Mouse (Mus musculus): Measurements from ENCODE around the gene Atp8b4.

The Atp8b4 gene

GRCm38 (mm10) chr2:126432481-126433066 is 67.9 kb downstream of the Atp8b4 start:
- DNase-seq = peak in 1 of 2 experiments; percentile 22

- peak; percentile 44 to 74 for DNase-seq
Measured at GRCm38 (mm10) chr2:126429282-126429681, 71.2 kb downstream of the Atp8b4 start.

- DNase-seq = no peak
Measured at GRCm38 (mm10) chr2:126425223-126425622, 75.3 kb downstream of the Atp8b4 start.

GRCm38 (mm10) chr2:126424714-126425113 is 75.8 kb downstream of the Atp8b4 start:
- peak; percentile 20 to 49 for DNase-seq

GRCm38 (mm10) chr2:126420901-126421300 is 79.6 kb downstream of the Atp8b4 start:
- DNase-seq = no peak

- no peak for DNase-seq
Measured at GRCm38 (mm10) chr2:126418916-126419315, 81.6 kb downstream of the Atp8b4 start.

- DNase-seq = no peak
Measured at GRCm38 (mm10) chr2:126416772-126417171, 83.7 kb downstream of the Atp8b4 start.

GRCm38 (mm10) chr2:126415981-126416380 is 84.5 kb downstream of the Atp8b4 start:
- DNase-seq = no peak

GRCm38 (mm10) chr2:126412759-126413158 is 87.7 kb downstream of the Atp8b4 start:
- DNase-seq = no peak

GRCm38 (mm10) chr2:126399454-126399853 is 101.0 kb downstream of the Atp8b4 start:
- DNase-seq = no peak

- DNase-seq = no peak
Measured at GRCm38 (mm10) chr2:126399017-126399416, 101.5 kb downstream of the Atp8b4 start.

- no peak for DNase-seq
Measured at GRCm38 (mm10) chr2:126398216-126398615, 102.3 kb downstream of the Atp8b4 start.

- DNase-seq = no peak
Measured at GRCm38 (mm10) chr2:126397513-126397912, 103.0 kb downstream of the Atp8b4 start.

GRCm38 (mm10) chr2:126394924-126395323 is 105.5 kb downstream of the Atp8b4 start:
- DNase-seq = no peak

GRCm38 (mm10) chr2:126387458-126388037 is 112.9 kb downstream of the Atp8b4 start:
- no peak for DNase-seq

- no peak for DNase-seq
Measured at GRCm38 (mm10) chr2:126386056-126386455, 114.4 kb downstream of the Atp8b4 start.

- no peak for DNase-seq
Measured at GRCm38 (mm10) chr2:126380300-126380699, 120.2 kb downstream of the Atp8b4 start.

- no peak for DNase-seq
Measured at GRCm38 (mm10) chr2:126371634-126372033, 128.8 kb downstream of the Atp8b4 start.

GRCm38 (mm10) chr2:126369815-126370214 is 130.7 kb downstream of the Atp8b4 start:
- DNase-seq = no peak

GRCm38 (mm10) chr2:126363745-126364725 is 136.4 kb downstream of the Atp8b4 start:
- no peak for DNase-seq

- DNase-seq = peak; percentile 77 to 85
Measured at GRCm38 (mm10) chr2:126363050-126363744, 137.3 kb downstream of the Atp8b4 start.

GRCm38 (mm10) chr2:126361131-126361810 is 139.2 kb downstream of the Atp8b4 start:
- no peak for DNase-seq
